Mouse (Mus musculus): Measurements from ENCODE around the gene Rgs3.

The Rgs3 gene

DNA sequence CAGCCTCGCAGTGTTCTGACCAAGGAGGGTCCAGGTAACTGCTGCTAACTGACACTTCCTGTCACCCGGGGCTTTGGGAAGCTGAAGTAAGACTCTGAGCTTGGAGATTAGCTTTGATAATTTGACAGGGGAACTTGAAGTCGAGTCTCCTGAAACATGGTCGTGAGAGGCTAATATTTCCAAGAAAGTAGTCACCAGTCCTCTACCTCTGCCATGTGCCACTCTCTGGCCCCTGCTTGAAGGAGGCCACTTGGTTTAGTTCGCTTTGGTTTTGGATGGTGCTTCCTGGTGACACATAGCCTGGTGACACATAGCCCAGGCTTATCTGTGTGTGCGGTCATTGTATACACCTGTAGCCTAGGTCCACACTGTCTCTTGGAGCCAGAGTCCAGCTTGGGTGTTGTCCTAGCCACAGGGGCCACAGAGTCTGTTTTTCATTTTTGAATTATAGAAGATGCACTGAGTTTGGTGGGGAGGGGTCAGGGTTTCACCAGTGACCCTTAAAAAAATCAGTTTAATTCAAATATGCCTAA lies at the start of gene Rgs3:
TSS of gene Rgs3 (plus strand) at position 51 of the 533 bp plus-strand sequence.
- DNase-seq: no peak

- DNase-seq: peak; percentile 39
Observed at GRCm38 (mm10) chr4:62509946-62510345, 49.7 kb upstream of the Rgs3 start.

DNA sequence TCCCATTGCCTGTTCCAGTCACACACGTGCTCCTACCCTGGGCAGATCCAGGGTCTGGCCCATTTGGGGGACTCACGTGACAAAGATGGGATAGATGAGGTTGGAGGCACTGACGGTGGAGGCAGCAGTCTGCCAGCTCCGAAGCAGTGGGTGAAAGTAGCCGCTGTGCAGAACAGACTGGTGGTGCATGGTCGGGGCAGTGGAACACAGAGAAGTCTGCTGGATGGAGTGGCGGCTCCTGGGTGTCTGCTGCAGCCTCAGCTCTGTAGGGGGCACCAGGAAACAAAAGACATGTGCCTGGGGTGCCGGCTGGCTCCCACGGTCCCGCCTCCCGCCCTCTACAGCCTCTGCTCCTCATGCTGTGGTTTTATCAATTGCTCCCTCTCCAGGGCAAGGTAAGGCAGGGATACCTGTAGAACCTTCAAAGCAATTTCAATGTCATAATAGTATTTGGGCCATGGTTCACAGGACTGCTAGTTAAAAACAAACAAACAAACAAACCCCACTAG lies 45.6 kb upstream of the Rgs3 start:
- peak; percentile 43 for DNase-seq

DNA sequence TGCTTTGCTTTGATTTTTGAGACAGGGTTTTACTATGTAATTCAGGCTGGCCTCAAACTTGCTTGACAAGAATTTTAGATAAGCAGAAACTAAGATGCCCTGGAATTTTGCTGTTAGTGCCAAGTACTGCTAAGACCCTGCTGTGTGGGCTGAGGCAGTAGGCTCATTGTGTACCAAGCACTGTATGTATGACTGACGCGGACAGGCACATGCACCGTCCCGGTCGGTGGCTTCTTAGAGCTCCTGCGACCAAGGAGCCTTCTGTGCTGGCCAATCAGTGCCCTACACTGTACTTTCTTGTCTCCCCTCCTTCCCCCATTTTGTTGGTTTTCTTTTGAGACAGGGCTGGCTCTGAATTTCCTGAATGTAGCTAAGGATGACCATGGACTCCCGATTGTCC lies 44.7 kb upstream of the Rgs3 start:
- DNase-seq: peak; percentile 37

- DNase-seq: peak; percentile 59
Observed at GRCm38 (mm10) chr4:62515490-62515889, 44.2 kb upstream of the Rgs3 start.

DNA sequence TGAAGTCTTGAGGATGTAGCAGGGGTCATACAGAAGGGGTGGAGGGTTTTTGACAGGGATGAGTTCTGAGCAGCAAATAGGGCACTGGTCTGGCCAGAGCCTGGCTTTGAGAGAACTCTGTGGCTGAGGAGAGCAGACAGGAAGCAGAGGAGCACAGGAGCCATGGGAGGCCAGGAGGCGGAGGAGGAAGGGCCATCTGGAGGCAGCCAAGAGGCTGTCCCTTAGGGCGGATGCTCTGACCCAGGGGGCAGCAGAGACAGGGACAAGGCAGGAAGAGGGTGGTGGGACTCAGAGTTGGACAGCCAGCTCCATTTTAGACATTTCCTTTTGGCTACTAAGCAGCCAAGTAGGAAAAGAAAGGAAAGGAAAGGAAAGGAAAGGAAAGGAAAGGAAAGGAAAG lies 43.6 kb upstream of the Rgs3 start:
- peak; percentile 83 for DNase-seq

DNA sequence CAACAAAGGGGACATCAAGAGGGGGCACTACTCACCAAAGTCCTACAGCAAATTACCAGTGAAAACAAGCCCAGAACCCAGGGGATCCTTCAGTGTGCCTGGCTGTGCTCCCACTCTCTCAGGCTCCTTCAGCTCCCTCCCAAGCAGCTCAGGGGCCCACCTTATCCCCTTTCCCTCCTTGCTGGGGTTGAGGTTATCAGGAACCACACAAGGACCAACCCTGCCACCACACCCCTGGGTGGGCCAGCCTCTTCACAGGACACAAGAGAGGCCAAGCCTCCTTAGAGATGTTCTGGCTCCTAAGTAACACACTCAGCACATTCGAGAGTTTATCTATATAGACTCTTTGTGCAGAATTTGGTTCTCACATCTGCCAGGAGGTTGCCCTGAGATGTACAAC lies 43.1 kb upstream of the Rgs3 start:
- DNase-seq: peak; percentile 36

DNA sequence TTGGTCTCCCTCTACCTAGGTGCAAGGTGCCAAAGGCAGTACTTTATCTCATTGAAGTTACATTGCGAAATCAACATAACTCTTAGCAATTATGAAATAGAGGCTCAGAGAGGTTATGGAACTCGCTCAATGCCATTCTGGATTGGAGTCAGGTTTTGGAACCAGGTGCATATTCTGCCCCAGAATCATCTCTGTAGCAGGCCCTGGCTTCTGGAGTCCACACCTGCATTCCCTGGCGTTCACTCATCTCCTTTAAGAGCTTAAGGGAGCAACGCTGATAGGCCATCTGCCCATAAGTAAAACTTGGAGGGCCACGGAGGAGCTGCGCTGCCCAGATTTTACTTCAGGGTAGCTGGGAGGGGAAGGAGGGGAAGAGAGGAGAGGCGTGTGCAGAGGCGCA lies 42.6 kb upstream of the Rgs3 start:
- peak; percentile 35 for DNase-seq

- no peak for DNase-seq
Observed at GRCm38 (mm10) chr4:62517538-62518415, 41.9 kb upstream of the Rgs3 start.

DNA sequence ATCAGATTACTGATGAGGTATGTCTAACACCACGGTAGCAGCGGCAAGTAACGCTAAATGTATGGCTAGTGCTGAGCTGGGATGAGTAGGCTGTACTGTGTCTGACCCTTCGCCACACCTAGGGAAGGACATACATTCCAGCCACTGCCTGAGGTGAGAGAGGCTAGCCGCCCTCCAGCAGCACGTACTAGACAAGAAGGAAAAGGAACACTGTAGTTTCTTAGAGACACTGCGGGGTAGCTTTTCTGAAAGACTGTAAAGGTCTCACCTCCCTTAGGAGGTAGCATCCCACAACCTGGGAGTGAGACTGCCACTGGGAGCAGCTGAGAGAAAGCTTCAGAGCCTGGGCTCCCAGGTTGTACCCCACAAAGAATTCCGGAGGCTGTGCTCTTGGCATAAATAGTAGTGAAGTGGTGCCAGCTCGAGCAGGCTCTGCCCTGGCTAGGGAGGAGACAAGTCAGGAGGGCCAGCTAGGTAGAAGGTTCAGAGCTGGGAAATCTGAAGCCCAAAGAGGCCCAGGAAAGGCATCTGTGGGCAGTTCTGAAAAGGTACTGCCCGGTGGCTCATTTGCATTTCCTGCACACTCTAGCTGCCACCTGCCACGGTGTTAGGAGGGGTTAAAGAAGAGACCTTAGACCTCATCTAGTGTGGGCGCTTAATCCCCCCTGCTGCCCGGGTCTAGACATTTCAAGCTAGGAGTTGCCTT lies 41.1 kb upstream of the Rgs3 start:
- peak; percentile 89 for DNase-seq

GRCm38 (mm10) chr4:62519122-62519848 lies 40.4 kb upstream of the Rgs3 start:
- DNase-seq: no peak

GRCm38 (mm10) chr4:62519849-62520233 lies 39.8 kb upstream of the Rgs3 start, which contains the start of gene Alad:
Gene Alad (minus strand): TSS chr4:62519918.
- DNase-seq: peak; percentile 89

DNA sequence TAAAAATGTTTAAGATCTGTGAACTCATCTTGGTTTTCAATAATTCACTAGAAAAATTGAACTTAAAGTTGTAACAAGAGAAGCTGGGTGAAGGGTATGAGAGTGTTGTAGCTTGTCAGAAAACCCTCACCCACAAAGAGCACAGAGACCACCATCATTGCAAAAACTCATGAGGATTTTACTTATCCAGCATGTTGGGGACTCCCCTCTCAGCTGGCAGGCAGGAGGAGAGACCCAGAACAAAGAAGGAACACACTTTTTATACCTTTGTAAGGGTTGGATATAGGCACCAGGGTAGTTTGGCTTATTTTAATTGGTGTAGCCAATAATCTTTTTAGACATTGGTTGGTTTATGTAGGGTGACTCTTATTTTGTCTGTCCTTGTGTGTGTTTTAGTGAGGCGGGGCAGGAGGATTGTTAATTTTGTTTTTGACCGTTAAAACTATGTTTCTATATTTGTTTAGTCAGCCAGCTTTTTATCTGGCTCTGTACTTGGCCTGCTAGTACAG lies 38.7 kb upstream of the Rgs3 start:
- no peak for DNase-seq

GRCm38 (mm10) chr4:62524651-62525488 lies 34.8 kb upstream of the Rgs3 start, which contains the start of the genes Pole3 and 4933430I17Rik:
Gene Pole3 (minus strand): TSS chr4:62525068.
Gene 4933430I17Rik (plus strand): TSS chr4:62525369.
- peak; percentile 97 for DNase-seq

DNA sequence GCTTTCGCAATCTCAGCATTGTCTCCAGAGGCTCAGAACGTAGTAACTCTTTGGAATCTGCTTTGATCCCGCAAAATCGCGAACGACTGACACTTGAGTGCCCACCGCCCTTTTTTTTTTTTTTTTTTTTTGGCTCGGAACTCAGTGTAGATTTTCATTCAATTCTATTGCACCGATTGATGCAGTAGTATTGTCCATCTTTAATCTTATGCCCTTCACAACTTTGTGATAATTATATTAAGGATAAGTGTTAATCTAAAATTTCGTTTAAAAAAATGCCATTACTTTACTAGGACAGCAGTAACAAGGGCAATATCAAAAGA lies 34.2 kb upstream of the Rgs3 start:
- DNase-seq: no peak

- no peak for DNase-seq
Observed at GRCm38 (mm10) chr4:62526256-62526655, 33.4 kb upstream of the Rgs3 start.

GRCm38 (mm10) chr4:62527655-62528054 lies 32.0 kb upstream of the Rgs3 start:
- DNase-seq: no peak

GRCm38 (mm10) chr4:62533729-62534128 lies 25.9 kb upstream of the Rgs3 start:
- DNase-seq: no peak

DNA sequence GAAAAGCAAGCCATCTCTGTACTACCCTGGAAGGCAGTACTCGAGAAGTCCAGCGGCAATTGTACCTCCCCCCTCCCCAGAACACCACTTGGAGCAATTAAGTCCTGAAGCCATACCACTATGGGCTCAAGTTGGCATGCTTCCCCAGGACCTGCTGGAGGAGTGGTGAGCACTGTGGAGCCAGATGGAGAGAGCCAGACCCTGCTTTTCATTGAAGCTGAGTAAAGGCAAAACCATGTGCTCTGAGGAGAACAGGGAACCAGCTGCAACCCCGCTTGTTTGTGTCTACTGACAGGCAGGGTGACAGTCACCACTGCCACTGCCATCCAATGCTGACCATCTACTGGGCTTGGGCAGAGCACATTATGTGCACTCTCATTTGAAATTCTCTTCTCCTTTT lies 17.8 kb upstream of the Rgs3 start:
- no peak for DNase-seq

DNA sequence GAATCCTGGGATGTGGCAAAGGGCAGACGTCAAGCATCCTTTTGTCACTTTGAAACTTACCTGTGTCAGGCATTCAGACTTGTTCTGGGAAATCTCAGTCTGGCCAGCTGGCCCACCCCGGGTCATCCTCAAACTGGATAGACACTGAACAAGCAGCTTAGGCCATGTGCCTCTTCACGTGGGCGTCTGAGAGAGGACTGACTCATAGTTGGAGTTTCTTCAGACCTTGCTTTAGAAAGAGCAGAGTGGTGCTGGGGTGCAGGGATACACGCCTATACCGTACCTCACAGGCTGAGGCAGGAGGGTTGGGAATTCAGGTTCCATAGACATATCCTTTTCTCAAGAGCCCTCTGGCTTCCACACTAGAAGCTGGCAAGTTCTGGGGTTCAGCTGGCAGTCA lies 15.9 kb upstream of the Rgs3 start:
- no peak for DNase-seq

DNA sequence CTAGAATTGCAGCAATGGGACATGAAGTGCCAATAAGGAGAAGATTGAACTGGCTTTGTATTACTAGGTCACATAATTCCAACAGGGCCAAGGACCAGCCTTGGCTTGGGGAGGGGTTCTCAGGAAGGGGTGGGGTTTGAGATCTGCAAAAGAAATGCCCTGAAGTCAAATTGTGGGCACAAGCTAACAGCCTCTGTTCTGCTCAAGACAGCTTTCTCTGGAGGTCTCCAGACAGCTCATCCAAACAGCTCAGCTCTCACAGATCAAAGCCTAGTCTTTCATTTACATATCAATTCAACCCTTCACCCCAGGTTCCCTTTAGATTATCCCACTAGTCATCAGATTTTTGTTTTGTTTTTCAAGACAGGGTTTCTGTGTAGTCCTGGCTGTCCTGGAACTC lies 14.8 kb upstream of the Rgs3 start:
- DNase-seq: no peak

- no peak for DNase-seq
Observed at GRCm38 (mm10) chr4:62551966-62552365, 7.7 kb upstream of the Rgs3 start.
